Mouse (Mus musculus): ENCODE measurements around the gene Sacm1l.

Gene Sacm1l

DNA sequence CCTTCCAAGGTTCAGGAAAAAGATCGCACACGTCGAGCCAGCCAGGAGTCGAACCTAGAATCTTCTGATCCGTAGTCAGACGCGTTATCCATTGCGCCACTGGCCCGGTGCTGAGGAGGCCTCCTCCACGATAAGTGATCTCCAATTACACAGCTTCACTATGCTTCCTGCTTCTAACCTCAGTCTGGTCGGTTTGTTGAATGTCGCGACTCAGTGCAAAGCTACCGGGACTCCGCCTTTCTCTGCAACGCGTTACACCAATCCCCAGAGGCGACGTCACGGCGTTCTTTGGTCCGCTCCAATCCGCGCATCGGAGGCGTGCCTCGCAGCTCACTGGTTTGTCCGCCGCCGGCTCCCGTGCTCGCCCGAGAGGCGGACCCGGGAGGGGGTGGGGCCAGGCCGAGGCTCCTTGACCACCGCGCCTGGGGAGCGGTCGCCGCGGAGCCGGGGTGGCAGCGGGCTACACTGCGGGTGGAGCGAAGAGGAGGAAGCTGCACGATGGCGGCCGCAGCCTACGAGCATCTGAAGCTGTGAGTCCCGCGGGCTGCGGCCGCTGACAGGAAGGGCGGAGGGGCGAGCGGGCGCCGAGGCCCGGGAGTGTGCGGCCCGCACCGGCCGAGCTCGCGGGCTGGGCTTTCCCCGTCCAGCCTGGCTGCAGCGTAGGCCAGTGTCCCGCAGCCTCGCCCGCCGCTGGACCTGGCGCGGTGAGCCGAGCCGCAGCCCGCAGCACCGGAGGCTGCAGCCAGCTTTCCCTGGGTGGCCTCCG is at the start of gene Sacm1l:
TSS of gene Sacm1l (plus strand) at position 368 of the 766 bp plus-strand sequence.
- DNase-seq (ENCODE audit: low read depth, low spot score) = peak; percentile 99

DNA sequence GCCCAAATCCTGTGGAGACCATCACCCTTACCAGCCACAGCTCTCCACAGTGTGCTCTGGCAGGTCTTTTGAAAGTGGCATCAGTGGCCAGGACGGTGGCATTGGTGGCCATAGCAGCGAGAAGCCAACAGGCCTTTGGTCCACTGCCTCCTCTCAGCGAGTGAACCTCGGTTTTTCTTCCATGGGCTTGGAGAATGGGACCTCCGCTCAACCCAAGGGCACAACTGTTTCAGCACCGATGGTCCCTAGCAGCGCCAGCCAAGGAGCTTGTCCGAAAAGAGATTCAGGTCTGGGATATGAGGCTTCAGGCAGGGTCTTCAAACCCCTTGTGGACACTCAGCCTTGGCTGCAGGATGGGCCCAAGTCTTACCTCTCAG is 49.7 kb upstream of the Sacm1l start:
- DNase-seq (ENCODE audit: low read depth, low spot score) = no peak

DNA sequence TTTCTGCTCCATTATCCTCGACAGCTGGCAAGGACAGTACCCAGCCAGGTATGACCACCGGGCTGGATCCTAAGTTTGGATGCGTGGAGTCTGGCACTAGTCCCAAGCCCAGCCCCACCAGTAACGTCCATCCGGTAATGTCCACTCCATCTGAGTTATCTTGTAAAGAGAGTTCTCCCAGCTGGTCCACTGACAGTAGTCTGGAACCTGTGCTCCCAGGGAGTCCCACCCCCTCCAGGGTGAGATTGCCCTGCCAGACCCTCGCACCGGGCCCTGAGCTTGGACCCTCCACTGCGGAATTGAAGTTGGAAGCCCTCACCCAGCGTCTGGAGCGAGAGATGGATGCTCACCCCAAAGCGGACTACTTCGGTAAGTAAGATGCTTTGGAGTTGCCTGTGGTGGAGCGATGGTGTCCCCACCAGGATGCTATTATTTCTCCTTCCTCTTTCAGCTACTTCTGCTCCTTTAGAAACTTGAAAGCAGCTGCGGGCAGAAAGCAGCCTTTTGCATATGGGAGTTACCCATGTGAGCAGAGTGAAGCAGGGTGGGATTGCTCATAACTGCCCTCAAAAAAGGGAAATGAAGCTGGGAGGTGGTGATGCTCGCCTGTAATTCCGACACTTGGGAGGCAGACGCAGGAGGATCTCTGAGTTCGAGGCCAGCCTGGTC is 49.2 kb upstream of the Sacm1l start:
- peak; percentile 21 for DNase-seq (ENCODE audit: low read depth, low spot score)

DNA sequence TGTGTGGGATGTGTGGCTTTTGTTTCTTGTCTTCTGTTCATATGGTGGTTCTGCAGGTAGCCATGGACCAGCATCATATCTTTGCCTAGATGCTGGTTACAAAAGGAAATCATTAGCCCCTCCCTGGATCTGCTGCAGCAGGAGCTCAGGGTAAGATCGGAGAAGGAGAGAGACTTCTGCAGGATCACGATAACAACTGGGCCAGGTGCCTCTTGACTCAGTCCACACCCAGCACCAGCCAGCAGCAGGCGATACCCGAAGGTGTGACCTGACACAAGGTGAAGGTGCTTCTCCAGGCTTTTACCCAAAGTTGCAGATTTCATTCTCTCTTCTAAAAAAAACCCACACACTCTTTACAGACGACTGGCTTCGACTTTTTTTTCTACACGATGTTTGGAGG is 48.4 kb upstream of the Sacm1l start:
- DNase-seq (ENCODE audit: low read depth, low spot score) = no peak

DNA sequence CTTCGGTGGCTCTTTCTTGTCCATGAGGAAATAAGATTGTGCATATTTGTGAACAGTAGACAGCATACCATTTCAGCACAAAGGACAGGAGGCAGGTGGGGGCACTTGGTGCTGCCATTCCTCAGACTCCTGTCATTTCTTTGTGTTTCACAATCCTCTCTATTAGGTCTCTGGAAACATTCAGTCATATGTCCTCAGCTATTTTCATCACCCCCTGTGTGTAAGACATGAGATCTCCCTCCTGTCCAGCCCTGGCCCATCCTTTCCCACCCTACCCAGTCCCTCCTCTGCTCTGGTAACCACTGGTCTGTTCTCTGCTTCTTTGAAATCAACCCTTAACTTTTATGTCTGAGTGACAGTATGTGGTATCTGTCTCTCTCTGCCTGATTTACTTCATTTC is 46.0 kb upstream of the Sacm1l start:
- DNase-seq (ENCODE audit: low read depth, low spot score) = no peak

DNA sequence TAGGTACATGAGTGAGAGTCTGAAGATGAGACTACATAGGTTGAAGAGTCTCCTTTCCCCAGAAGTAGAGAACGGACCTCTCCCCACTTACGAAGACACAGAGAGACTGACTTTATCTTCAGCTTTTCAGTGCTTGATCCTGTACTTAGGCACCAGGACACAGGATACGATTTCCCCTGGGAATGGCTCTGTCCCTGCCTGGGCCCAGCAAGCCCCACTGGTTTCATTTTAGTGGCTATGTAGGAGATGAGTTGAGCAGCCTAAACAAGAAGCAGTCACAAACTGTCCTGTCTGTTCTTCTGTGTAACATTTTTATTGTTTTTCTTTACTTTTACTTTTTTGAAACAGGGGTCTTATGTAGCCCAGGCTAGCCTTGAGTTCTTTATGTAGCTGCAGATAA is 44.7 kb upstream of the Sacm1l start:
- no peak for DNase-seq (ENCODE audit: low read depth, low spot score)

DNA sequence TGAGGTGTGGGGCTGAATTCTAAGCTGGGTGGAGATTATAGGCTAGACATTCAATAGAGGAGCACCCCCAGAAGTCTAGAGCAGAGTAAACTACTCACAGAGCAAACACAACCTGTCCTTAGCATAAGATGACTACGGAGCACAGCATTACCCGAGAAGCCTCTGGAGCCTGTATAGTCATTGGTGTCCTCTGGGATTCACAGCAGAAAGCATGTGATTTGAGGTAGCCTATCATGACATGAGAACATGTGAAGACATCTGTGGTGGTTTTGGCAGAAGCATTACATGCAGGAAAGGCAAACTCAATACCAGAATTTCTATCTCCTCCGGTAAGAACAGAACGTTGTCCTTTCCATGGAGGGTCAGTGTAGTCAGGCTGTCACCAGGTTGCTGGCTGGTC is 44.0 kb upstream of the Sacm1l start:
- DNase-seq (ENCODE audit: low read depth, low spot score) = no peak

DNA sequence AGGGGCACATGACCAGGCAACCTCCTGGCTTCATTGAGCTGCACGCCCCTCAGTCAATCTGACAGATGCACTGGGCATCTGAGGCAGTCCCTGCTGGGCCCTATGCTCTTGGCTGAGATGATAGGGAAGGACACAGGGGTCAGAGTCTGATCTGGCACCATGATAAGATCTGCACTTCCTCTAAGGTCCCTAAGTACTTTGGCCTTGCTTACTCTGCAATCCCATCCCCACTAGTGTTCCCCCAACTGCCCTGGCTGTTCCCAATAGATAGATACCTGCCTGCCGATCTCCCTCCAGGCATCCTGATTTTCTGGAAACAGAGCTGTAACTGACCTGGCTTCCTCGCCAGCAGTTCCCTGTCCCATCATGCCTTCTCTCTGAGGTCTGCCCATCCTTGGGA is 42.9 kb upstream of the Sacm1l start:
- DNase-seq (ENCODE audit: low read depth, low spot score) = no peak

DNA sequence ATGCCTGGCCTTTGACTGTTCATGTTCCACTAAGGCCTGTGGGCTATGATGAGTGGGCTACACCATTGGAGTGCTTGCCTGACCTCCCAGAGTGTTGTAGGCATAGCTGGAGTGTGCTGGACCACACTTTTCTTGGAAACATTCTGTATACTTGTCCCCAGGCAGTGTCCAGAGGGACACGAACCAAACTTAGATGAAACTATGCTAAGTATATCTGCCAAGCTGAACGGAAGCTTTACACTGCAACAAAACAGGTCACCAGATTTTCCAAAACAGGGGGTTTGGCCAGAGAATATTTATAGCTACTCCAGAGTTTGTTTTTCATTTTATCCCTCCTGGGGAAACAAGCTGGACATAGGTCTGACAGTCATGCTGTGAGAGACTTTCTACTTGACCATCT is 40.5 kb upstream of the Sacm1l start:
- DNase-seq (ENCODE audit: low read depth, low spot score) = no peak

DNA sequence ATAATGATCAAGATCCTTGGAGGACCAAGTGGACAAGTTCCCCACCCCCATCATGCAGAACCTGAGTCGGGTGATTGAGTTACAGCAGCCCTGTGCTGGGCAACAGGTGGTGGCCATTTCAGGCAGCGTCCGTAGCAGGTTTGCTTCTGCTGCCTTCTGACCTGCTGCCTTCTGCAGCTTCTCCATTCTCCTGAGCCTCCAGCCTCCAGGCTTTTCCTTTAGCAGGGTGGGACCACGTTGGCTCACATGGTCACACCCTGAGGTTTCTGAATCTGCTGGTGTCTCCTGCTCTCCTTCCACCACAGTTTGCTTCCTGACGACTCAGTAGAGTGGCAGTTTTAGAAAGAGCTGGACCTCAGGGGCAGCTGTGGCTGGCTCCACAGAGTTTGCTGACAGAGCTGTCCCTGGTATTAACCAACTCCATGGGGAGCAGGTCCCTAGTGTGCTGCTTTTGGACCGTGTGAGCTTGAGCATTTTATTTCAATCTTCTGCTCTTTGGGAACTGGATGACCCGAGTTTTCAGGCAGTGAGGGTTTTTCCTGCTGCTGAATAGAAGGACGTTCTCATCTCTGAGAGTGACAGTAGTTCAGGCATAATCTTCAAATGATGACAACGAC is 39.7 kb upstream of the Sacm1l start:
- DNase-seq (ENCODE audit: low read depth, low spot score) = no peak

DNA sequence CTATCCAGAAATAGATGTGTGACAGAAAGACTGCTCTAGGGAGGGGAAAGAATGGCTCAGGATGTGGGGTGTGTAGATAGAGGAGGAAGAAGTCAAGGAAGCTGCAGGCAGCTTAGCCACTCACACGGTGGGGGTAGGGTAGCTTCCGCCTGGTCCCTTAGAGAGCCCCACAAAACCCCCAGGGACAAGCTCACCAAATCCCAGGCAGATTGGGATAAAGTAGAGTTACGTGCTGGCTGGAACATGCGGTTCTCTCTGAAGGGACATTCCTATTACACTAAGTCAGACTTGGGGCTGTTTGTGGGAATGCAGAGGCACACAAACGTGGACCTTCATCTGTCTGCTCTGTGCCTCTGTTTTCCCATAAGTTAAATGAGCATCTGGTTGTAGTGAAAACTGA is 38.6 kb upstream of the Sacm1l start:
- no peak for DNase-seq (ENCODE audit: low read depth, low spot score)

DNA sequence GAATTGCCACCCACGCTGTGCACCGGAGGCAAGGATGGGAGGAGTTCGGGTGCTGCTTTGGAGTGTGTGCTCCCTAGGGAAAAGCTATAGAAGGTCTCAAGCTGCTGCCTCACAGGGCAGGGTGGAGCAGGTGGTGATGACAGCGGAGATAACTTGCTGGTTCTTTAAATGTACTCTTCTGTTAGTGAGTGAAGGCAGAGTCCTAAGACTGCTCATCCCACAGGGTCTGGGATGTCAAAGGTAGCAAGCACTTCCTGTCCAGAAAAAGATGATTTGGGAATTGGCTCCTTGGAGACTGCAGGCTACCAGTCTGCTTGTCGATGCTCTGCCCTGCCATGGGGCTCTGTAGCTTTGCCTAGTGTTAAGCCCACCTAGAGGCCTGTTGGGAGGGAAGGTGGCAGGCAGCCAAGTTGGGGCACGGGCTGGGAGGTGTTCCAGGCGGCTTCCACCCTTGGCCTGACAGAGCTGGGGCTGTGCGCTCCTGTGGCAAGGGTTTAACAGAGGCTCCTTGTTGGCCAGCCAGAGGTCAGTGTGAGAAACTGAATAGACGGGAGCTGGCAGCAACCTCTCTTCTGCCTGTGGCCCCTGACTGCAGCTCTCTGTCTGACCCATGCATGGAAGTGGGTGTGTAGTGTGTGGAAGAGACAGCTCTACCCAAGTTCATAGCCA is 37.5 kb upstream of the Sacm1l start:
- no peak for DNase-seq (ENCODE audit: low read depth, low spot score)

DNA sequence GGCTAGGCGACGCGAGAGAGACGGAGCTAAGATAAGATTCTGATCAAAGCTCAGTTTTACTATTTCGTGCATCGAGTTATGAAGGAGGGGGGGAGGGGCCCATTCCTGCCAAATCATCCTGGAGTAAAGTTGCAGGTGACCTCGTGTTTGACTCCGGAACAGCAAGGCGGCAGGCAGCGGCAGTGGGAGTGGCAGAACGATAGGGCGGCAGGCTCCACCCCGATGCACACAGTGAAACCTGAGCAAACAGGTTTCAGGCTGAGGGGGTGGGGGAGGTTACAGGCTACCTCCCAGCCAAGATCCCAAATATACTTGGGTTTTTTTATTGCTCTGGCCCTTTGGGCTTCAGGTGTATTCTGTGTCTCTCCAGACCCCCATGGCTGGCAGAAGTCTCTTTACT is 32.9 kb upstream of the Sacm1l start:
- no peak for DNase-seq (ENCODE audit: low read depth, low spot score)

DNA sequence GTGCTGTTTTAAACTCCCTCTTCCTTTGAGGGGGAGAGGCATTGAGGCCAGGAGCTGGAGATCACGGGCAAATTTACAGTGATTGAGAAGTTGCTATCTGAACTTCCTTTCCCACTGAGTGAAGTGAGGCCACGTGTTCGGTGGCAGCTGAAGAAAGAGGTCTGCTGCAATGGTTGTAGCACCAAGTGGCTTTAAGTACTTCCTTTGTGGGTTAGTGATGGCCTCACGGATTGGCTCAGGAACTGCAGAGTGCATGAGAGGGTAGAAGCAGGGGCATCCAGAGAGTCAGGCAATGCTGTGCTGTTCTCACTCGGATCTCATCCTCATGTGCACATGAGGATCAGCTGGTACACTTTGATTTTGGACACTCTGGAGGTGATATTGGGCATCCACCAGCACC is 31.7 kb upstream of the Sacm1l start:
- DNase-seq (ENCODE audit: low read depth, low spot score) = peak; percentile 51

DNA sequence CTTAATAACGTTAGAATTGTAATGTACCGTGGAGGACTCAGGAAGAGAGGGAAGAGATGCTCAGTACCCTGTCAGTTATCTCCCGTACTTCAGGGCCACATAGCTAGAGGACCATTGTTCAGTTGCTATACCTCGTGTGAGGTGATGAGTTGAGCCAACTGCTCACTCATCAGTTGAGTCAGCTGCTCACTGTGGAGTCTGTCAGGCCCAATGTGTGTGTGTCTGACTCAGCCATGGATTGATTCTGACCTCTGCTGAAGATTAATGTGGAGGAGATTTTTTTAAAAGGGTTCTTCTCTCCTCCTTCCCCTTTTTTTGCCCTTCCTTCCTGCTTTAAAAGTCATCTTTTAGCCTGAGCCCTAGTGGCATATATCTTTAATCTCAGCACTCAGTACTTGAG is 29.1 kb upstream of the Sacm1l start:
- DNase-seq (ENCODE audit: low read depth, low spot score) = no peak

DNA sequence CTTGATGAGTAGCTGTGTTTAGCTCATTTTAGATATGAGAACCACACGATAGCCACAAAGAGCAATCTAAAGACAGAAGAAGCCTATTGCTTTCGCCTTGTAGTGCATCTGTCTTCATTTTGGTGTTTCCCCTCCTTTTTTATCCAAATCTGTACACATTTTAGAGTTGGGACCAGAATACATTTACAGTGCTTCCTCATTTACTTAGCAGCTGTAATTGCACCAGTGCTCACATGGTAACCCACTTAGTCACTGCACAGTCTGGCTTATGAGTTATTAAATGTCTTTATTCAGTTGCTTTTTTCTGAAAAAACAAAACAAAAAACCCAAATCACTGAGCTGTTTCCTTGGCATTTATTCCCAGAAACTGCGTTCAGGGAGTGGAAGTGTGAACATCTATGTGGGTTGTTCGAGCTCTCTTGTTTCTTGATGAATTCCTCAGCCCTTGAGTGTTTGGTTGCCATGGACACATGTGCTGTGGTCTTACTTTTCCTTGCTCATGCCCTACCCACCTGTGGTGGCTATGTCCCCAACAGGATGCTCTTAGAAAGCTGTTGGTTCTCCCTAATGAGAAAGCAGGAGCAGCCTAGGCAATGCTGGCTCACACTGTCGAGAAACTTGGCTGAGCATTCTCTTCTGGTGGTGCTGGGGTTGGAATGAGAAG is 26.3 kb upstream of the Sacm1l start:
- no peak for DNase-seq (ENCODE audit: low read depth, low spot score)

DNA sequence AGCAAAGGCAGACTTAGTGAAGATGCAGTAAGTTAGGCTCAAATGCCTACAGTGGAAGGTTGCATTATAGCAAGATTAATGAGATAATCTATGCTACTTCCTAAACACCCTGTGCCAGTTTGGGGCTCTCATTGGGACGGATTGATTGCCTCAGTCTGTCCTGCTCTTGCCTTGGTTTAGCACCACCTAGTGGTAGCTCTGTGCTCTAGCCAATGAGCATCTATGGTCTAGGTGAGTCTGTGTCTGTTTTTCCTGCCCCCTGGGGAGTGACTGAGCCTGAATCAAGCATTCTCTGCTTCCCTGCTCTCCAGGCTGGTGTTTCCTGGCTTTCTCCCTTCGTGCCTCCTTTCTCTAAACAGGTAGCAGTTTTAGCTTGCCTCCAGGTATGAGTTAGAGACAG is 25.2 kb upstream of the Sacm1l start:
- DNase-seq (ENCODE audit: low read depth, low spot score) = peak; percentile 86

DNA sequence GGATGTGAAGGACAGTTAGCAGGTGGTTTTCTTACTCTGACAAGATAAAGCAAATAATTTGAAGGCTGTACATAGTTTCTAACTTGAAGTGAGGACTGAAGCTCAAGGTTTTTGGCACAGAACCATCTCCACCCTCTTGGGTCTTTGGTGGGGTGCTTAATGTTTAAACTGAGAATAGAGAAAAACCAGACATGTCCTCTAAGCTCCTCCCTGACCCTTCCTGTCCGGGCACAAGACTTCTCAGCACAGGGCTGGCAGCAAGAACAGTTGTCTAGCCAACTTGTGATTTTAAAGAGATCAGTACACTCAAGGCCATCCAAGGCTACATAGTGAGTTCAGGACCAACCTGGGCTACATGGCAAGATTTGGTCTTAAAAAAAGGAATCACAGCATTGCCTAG is 24.0 kb upstream of the Sacm1l start:
- DNase-seq (ENCODE audit: low read depth, low spot score) = no peak

DNA sequence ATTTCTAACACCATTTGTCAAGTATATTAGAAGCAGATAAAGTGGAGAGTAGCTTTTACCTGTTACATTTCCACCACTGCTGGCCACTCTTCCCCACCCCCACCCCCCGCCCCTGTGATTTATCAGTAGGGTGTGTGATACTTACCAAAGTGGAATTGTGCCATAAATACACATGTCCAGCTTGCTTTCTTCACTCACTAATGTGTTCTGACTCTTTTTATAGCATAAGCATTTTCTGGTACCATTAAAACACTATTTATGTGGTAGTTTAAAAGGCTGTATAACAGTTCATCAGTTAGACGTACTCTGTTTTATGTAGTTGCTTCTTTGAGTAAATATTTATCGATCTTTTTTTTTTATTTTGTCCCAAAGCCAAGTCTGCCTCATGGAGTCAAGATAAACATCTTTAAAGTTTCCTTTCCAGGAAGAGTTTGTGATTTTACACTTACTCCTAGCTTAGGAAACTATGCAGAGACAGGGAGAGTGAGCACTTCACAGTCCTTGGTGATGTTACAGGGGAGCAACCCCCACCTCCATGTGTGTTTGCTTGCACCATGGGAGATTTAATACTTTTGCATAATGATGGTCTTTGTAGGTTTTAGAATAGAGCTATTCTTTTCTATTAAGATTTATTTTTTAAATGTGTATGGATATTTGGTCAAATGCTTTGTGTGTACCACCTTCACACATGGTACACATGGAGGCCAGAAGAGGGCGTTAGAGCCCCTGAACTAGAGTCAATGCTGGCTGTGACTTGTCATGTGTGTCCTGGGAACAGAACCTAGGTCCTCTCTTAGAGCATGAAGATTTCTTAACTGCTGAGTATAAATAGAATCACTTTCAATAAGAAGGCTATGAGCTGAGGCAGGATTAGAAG is 23.1 kb upstream of the Sacm1l start:
- no peak for DNase-seq (ENCODE audit: low read depth, low spot score)

DNA sequence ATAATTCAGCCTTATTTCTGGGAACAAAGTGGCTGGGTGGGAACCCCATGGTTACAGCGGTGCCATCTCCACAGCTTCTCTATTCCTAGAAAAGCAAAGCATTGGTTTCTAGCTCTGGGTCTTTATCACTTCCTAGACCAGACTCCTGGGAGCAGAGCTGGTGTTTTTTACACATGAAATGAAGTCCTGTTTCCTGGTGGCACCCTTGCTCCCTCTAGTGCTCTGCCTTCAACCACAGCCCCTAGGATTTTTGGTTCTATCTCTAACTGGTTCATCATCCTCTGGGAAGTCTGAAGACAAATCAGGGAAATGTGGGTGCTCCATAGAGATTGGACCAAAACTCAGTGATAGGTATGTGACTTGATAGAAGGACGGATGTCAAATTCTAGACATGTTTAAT is 22.2 kb upstream of the Sacm1l start:
- DNase-seq (ENCODE audit: low read depth, low spot score) = no peak

DNA sequence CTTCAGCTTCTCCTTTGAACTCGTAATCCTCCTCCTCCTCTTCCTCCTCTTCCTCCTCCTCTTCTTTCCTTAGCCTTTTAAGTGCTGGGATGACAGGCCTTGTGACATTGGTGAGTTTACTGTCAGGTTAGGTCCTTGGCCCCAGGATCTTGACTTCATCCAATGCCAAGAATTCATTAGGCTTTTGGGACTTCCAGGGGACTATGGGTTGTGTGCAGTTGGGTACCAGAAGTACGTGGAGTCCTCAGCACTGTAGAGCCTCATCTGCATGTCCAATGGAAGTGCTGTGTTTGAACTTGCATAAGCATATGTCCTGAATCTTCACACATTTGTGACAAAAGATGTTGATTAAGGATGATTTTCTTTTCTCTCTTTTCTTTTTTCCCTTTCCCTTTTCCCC is 20.6 kb upstream of the Sacm1l start:
- peak; percentile 42 for DNase-seq (ENCODE audit: low read depth, low spot score)

Data from CD4-positive, CD25-positive, alpha-beta regulatory T cell, adult 2 months (primary cell).